Mouse (Mus musculus) liver, embryonic 14.5 days (tissue): ENCODE measurements around the gene Crtac1. TPM values are rescaled to one million over a fixed set of nuclear protein-coding genes. Genes with fewer than 3 reads are reported as not detected.

ENCODE experiments used
- ATAC-seq: fragments of 200-750 bp; cut with Nextera tagmentation; 2 replicates; pipeline ENCODE4 v1.8.0; 2017; ENCODE audit warnings: moderate number of reproducible peaks, mild to moderate bottlenecking, moderate library complexity; ENCODE audit not compliant: insufficient read depth
- DNase-seq, 3 experiments: peaks; one replicate each; pipeline ENCODE4 v3.0.0-alpha.2; 2012 to 2013; ENCODE audit warnings: low read depth in 3 of 3, low spot score in 3 of 3
- H3K27ac ChIP-seq: fragments of 300-500 bp; sonication (generic); 2 replicates; pipeline ENCODE4 v1.5.1; 2014; ENCODE audit warnings: moderate library complexity, mild to moderate bottlenecking, control low read depth, inconsistent platforms
- H3K27me3 ChIP-seq: fragments of 300-500 bp; sonication (generic); 2 replicates; pipeline ENCODE4 v1.6.1; 2014; ENCODE audit warnings: mild to moderate bottlenecking, low read length, moderate library complexity; ENCODE audit not compliant: control insufficient read depth, insufficient read depth
- H3K36me3 ChIP-seq: fragments of 300-500 bp; sonication (generic); replicated peaks from 2 replicates; pipeline ENCODE4 v1.6.1; 2014; ENCODE audit warnings: low read depth; ENCODE audit not compliant: control insufficient read depth, insufficient read depth
- H3K4me1 ChIP-seq, 2 experiments: fragments of 200-500 bp in 1 of 2; fragments of 300-500 bp in 1 of 2; sonication (generic) in 1 of 2; replicated peaks; 2 replicates each; pipeline ENCODE4 v1.6.1; 2012 to 2014; ENCODE audit warnings: antibody characterized with exemption in 1 of 2, inconsistent platforms in 1 of 2, low read length in 1 of 2; ENCODE audit not compliant: control insufficient read depth in 2 of 2, insufficient read depth in 2 of 2
- H3K4me2 ChIP-seq: fragments of 300-500 bp; sonication (generic); 2 replicates; pipeline ENCODE4 v1.6.1; 2014; ENCODE audit warnings: low read depth, mild to moderate bottlenecking, control low read depth, moderate library complexity
- H3K4me3 ChIP-seq, 2 experiments: fragments of 200-500 bp in 1 of 2; fragments of 300-500 bp in 1 of 2; sonication (generic) in 1 of 2; 2 replicates each; pipeline ENCODE4 v1.5.1; 2012 to 2014; ENCODE audit warnings: low read depth in 2 of 2, low read length in 2 of 2, mild to moderate bottlenecking in 2 of 2, control low read depth in 1 of 2, inconsistent platforms in 1 of 2, moderate library complexity in 1 of 2; ENCODE audit not compliant: insufficient read depth in 1 of 2
- H3K9ac ChIP-seq: fragments of 300-500 bp; sonication (generic); replicated peaks from 2 replicates; pipeline ENCODE4 v1.6.1; 2014; ENCODE audit warnings: mild to moderate bottlenecking, control low read depth, moderate library complexity
- H3K9me3 ChIP-seq: fragments of 300-500 bp; sonication (generic); 2 replicates; pipeline ENCODE4 v1.6.1; 2016; ENCODE audit warnings: low read length, mixed read lengths; ENCODE audit not compliant: control insufficient read depth
- CTCF ChIP-seq: IDR thresholded peaks from 2 replicates; pipeline ENCODE4 v1.5.1; 2016; ENCODE audit warnings: antibody characterized with exemption, low read depth, control low read depth
- EP300 ChIP-seq: IDR thresholded peaks from 2 replicates; pipeline ENCODE4 v1.6.1; 2016; ENCODE audit warnings: antibody characterized with exemption, low read depth
- WGBS: fragments of 180-500 bp; shearing (Covaris S2); extraction: QIAGEN DNeasy Blood & Tissue Kit; methylation state at CpG from one replicate; pipeline ENCODE4 v1.1.7; 2014; ENCODE audit not compliant: insufficient replicate concordance; 5-methylcytosine and 5-hydroxymethylcytosine counted together
- polyA plus RNA-seq, 2 experiments: library from polyadenylated mRNA; depleted of rRNA in 1 of 2; stranded (reverse) in 1 of 2; unstranded in 1 of 2; fragments of >200 nt; fragmentation: Nextera tagmentation in 1 of 2; extraction: Ambion mirVana in 1 of 2; gene quantifications; 2 replicates each; pipeline versions ENCODE4 v1.2.1 to v1.2.3; 2012 to 2014

The Crtac1 gene
- polyA plus RNA-seq, 2 experiments = 0.06 TPM; not detected in 1

GRCm38 (mm10) chr19:42260486-42260885, 171.1 kb downstream of the Crtac1 start:
- no peak overlapping the region for H3K27ac ChIP-seq
- H3K9ac ChIP-seq = no peak overlapping the region
- H3K36me3 ChIP-seq = no peaks in the 10 kb centered on the region
- H3K9me3 ChIP-seq = no peaks in the 10 kb centered on the region
- ATAC-seq = no peak
- no peaks in the 10 kb centered on the region for H3K4me1 ChIP-seq
- TF ChIP-seq CTCF (no peak), EP300 (no peak)
- H3K4me2 ChIP-seq = no peak overlapping the region
- 61% methylated on average over 8 of the region's 8 CpGs for WGBS
- H3K4me3 ChIP-seq = no peak overlapping the region
- DNase-seq = no peak
- H3K27me3 ChIP-seq = peaks cover under 1% of the 10 kb centered on the region

GRCm38 (mm10) chr19:42258596-42258995, 173.0 kb downstream of the Crtac1 start:
- ATAC-seq = no peak
- DNase-seq = no peak
- TF ChIP-seq EP300 (no peak), CTCF (no peak)
- Histone ChIP-seq H3K4me1 (no peaks in the 10 kb centered on the region), H3K27me3 (peaks cover 10% of the 10 kb centered on the region), H3K27ac (no peak overlapping the region), H3K4me2 (no peak overlapping the region), H3K9ac (no peak overlapping the region), H3K9me3 (no peaks in the 10 kb centered on the region), H3K36me3 (no peaks in the 10 kb centered on the region), H3K4me3 (no peak overlapping the region)
- WGBS = 49% methylated on average over 5 of the region's 5 CpGs

DNA sequence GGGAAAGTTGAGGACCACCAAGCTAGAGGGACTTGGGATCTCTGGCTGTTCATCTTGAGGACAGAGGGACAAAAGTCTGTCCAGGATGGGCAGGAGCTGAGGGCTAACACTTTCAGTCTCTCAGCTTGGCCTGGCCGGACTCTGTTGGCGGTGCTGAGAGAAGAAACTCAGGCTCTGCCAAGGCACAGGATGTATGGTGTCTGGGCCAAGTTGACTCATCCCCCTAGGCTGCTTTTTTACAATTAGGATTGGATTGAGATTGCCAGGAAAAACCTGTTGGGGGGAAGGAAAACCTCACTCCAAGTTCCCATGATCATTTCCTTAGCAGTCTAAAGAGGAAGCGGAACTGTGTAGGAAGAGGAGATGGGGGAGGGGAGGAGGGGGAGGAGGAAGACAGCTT, 173.6 kb downstream of the Crtac1 start:
- no peak for TF ChIP-seq CTCF
- TF ChIP-seq EP300 = no peak
- 51% methylated on average over 3 of the region's 3 CpGs for WGBS
- peaks cover 10% of the 10 kb centered on the region for H3K27me3 ChIP-seq
- H3K4me1 ChIP-seq = no peaks in the 10 kb centered on the region
- H3K9me3 ChIP-seq = no peaks in the 10 kb centered on the region
- no peak overlapping the region for H3K4me2 ChIP-seq
- H3K36me3 ChIP-seq = no peaks in the 10 kb centered on the region
- ATAC-seq (no peak), DNase-seq (no peak)
- no peak overlapping the region for H3K9ac ChIP-seq
- no peak overlapping the region for H3K4me3 ChIP-seq
- no peak overlapping the region for H3K27ac ChIP-seq

- Histone ChIP-seq H3K27ac (no peak overlapping the region), H3K36me3 (no peaks in the 10 kb centered on the region), H3K9me3 (no peaks in the 10 kb centered on the region), H3K27me3 (peaks cover 10% of the 10 kb centered on the region), H3K4me1 (no peaks in the 10 kb centered on the region), H3K4me2 (no peak overlapping the region), H3K4me3 (no peak overlapping the region), H3K9ac (no peak overlapping the region)
- DNase-seq = no peak
- no peak for ATAC-seq
- 76% methylated on average over 12 of the region's 12 CpGs for WGBS
- TF ChIP-seq CTCF (no peak), EP300 (no peak)
Measured at GRCm38 (mm10) chr19:42257241-42257635, 174.3 kb downstream of the Crtac1 start.

DNA sequence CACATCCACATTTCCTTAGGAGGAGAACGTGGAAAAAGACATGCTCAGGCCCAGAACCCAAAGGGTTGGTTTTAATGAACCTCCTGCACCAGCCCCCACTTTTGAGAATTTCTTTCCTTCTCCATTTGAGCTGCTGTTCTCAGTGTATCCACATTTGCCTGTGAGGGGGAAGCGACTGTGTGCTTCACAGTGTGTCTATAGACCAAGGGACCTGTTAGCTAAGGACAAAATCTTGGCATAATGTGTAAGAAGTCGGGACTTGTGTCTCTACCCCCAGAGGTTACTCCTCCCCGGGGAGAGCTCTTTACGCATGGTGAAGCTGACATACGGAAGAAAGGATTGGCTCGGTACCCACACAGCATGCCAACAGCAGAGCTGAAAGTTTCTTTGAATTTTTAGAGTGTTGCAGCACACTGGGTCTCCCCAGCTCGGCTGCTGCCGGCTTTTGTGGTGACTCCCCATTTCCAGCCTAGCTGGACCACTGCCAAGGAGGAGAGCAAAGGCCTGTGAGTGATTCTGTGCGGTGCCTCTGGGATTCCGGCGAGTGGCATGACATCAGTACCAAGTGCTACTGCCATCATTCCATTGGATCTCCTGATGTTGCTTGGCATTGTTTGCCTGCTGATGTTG, 174.9 kb downstream of the Crtac1 start:
- Histone ChIP-seq H3K9ac (no peak overlapping the region), H3K4me1 (no peaks in the 10 kb centered on the region), H3K4me3 (no peak overlapping the region), H3K27me3 (peaks cover 10% of the 10 kb centered on the region), H3K4me2 (no peak overlapping the region), H3K36me3 (no peaks in the 10 kb centered on the region), H3K27ac (no peak overlapping the region), H3K9me3 (no peaks in the 10 kb centered on the region)
- DNase-seq (no peak), ATAC-seq (no peak)
- WGBS = 74% methylated on average over 12 of the region's 12 CpGs
- TF ChIP-seq CTCF (no peak), EP300 (no peak)
